Mouse (Mus musculus) kidney, postnatal 25 days (tissue): ENCODE data around the gene Olfr1275.

Experiments used
- DNase-seq, 2 experiments: peaks; one replicate each; pipeline ENCODE4 v3.0.0; 2021; ENCODE audit warnings: mixed read lengths in 2 of 2

The Olfr1275 gene

GRCm38 (mm10) chr2:111235186-111235585 is at the start of gene Olfr1275:
TSS of gene Olfr1275 (minus strand) at chr2:111235286.
- DNase-seq, result no peak

GRCm38 (mm10) chr2:111274006-111274405 is 38.9 kb upstream of the Olfr1275 start, which contains the start of gene Olfr1277:
TSS of gene Olfr1277 (minus strand) at chr2:111274106.
- DNase-seq, result no peak

- DNase-seq, result no peak
These were observed 19.1 kb upstream of the Olfr1275 start, which contains the start of gene Olfr1276 for GRCm38 (mm10) chr2:111254216-111254615. TSS of gene Olfr1276 (plus strand) at chr2:111254516.

- DNase-seq, result no peak
These were observed 5.6 kb downstream of the Olfr1275 start, which contains the start of gene 4930430A15Rik for GRCm38 (mm10) chr2:111229502-111229901. TSS of gene 4930430A15Rik (minus strand) at chr2:111229602.

DNA sequence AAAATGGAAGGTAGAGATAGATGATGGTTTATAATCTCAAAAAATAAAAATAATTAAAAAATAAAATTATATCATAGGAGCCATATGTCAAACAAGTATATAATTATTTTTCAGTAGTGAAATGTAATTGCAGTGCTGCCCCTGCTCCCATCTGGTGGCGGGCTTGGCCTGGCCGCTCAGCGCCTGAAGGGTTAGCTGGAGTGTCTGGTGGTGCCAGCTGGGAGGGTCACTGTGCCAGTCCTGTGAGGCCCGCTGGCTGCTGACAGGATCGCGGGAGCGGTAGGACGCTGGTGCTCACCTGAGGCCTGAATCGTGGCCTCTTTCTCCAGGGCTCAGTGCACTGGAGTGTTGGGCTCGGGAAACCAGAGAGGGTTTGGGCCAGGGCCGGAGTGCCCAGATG is 53.0 kb downstream of the Olfr1275 start:
- DNase-seq, result no peak
